Mouse (Mus musculus) left cerebral cortex, adult 18-20 months (tissue): ENCODE measurements around the gene Tmem238. TPM values are rescaled to one million over a fixed set of nuclear protein-coding genes. Genes with fewer than 3 reads are reported as not detected.

ENCODE experiments used
- DNase-seq, 2 experiments: peaks; one replicate each; pipeline ENCODE4 v3.0.0; 2021 to 2022; ENCODE audit warnings: low spot score in 2 of 2, mixed read lengths in 1 of 2
- total RNA-seq, 2 experiments: library from RNA; stranded (reverse); gene quantifications; 2 replicates each; pipeline ENCODE4 v1.2.3; 2021

Gene Tmem238
- total RNA-seq, 2 experiments from 2014 or later: 2.0 to 3.1 TPM

DNA sequence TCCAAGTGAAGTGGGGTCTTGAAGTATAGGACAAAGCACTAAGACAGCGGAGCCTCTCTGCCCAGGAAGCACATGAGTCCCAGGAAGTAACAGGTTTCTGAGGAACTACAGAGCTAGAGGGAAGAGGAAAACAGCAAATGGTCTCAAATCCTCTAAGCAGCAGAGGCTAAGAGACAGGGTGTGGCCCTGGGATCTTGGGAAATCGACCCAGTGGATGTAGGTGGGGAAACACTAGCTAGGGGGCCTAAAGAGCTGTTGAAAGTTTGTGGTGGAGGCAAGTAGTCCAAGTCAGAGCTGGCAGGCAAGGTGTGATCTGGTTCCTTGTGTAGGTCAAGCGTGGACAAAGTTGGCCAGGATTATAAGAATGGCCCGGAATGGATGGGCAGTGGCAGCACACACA is 41.1 kb downstream of the Tmem238 start:
- no peak for DNase-seq

DNA sequence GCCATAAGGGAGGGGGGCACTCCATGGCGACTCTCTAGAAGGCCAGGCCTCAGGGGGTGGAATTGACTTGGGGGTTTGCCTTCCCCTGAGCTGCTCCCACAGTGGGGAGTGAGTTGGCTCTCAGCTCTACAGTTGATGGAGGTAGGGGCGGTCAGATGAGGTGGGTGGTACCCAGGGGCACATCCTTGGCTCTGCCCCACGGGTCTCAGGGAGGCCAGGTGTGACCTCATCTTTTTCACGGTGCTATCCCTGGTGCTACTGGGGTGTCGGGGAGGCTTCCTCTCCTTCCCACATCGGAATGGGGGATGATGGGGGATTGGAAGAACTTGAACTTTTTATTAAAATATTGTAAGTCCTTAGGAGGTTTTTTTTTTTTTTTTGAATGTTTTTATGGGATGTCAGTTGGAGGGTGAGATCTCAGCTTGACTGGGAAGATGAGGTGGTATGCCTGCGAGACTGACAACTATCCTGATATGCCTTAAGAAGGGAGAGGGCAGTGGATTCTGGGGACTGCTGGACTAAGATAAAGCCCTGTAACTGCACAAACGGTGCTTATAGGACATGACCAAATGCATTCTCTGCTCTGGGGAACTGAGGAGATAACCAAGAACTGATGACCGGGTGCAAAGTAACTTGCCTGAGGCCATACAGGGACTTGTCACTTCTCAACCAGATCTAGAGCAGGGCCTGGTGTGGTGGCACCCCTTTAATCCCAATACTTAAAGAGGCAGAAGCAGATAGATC is 42.1 kb downstream of the Tmem238 start:
- DNase-seq: no peak

DNA sequence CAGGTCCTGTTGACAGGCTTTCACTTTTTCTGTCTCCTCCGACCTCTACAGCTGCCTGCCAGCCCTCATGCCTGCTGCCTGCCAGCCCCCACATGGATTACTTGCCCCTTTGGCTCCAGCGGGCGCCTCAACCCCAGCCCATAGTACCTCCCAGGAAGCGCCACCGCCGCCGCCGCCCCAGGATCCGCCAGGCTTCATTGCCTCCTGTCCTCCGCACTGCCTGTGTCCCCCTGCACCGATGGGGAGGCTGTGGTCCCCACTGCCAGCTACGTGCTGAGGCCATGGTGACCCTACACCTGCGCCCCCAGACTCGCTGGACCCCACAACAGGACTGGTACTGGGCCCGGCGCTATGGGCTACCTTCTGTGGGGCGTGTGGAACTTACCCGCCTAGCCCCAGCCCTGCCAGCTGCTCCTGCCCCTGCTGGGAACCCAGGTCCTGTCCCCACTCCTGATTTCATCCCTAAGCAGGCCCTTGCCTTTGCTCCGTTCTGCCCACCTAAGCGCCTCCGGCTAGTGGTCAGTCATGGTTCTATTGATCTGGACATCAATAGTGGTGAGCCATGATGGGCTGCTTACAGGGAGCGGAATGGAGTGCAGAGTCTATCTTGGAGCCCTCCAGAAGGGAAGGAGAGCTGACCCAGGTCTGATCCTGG is 43.0 kb downstream of the Tmem238 start:
- no peak for DNase-seq

DNA sequence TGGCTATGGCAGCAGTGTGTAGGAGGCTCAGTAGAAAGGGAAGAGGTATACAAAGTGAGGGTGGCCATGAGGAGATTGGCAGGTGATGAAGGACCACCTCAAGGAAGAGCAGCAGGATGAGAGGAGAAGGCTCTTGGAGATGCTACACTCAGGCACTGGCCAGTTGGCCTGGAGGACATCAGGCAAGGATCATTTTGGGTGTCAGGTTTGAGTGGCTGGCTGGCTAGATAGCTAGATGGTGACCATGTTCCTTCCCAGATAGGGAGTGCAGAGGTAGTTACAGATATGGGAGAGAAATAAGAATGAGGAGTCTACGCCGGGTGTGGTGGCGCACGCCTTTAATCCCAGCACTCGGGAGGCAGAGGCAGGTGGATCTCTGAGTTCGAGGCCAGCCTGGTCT is 44.6 kb downstream of the Tmem238 start:
- DNase-seq: no peak

DNA sequence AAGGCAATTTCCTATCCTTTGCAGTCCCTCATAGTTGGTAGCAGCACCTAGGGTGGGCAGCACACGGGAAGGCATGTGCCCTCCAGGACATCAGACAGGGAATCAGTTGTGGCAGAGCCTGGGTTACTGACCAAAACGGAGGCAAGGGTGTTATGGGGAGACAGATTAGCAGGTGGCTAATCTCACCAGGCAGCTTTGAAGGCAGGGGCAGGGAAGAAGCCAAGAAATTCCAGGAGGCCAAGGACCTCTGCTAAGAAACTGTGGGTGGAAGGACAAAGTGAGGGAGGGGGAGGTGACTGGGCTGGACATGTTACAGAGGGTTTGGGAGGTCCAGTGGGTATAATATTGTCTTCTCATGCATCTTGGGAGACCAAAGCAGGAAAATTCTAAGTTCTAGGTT is 46.1 kb downstream of the Tmem238 start:
- no peak for DNase-seq

DNA sequence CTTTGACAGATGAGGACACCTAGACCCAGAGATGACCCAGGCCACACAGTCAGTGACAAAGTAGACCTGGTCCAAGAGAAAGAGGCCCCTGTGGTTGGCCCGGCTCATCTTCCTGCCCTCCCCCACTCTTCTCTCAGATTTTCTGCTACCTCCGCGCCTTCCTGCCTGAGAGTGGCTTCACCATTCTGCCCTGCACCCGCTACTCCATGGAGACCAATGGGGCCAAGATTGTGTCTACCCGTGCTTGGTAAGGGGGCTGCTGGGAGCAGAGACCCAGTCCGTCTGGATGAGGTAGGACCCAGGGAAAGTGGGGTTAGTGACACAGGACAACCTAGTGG is 47.0 kb downstream of the Tmem238 start:
- DNase-seq: no peak

DNA sequence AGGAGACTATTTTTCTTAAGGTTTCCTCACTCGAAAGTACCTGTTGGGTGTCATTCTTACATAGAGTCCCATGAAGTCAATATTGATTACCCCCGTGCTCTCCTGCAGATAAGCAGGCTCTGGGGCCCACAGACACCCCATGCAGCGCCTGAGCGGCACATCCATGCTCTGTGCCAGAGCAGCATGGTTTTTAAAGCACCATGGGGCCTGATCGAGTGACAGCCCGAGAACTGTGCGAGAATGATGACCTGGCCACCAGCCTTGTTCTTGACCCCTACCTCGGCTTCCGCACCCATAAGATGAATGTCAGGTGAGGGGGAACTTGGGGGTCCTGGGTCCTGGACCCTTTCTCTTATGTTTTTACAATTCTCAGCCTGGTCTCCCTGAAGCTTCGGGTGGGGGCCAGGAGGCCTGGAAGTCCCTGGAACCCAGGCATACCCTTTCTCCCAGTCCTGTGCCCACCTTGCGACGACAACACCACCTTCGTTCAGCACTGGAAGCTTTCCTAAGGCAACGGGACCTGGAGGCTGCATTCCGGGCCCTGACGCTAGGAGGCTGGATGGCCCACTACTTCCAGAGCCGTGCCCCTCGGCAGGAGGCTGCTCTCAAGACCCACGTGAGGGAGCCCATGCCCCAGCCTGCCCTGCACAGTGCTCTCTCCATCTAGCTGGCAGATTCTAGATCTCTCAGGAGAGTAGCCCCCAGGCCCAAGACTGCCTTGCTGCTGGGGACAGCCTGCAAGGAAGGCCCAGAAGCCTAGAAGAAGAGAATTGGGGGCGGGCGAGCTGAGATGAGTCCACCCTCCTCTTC is 47.6 kb downstream of the Tmem238 start:
- DNase-seq: no peak

DNA sequence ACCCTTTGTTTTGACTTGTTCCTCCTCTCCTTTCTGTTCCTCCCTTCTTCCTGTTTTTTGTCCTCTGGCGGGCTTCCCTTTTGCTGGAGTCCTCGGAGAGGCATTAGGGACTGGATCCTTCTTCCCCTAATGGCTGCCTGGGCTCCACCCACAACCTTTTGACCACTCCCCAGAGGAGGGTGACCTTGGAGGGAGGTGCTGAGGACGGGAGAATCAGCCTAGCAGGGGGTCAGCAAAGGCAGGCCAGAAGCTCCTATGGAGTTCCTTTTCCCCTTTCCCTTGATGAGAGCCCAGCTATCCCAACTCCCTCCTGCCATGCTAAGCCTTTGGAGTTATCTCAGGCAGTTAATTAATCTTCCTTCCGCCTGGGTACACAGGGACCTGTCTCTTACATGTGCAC is 48.3 kb downstream of the Tmem238 start:
- DNase-seq: no peak

DNA sequence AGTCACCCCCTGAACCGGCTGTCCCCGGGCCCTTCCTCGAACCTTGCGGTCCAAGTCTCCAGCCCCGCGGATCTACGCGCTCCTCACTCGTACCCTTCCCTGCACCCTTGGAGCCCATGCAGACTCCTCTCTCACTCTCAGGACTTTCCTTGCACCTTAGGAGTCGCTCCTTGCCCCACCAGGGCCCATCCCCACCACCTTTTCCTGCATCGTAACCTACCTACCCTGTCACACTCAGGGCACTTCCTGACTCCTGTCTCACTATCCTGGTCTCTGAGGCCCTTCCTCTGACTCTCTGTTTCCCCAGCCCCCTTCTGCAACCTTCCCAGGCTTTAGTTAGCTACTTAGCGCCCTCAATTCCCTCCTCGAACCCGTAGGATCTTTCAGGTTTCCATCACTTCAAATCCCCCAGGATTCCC is 49.1 kb downstream of the Tmem238 start:
- no peak for DNase-seq

DNA sequence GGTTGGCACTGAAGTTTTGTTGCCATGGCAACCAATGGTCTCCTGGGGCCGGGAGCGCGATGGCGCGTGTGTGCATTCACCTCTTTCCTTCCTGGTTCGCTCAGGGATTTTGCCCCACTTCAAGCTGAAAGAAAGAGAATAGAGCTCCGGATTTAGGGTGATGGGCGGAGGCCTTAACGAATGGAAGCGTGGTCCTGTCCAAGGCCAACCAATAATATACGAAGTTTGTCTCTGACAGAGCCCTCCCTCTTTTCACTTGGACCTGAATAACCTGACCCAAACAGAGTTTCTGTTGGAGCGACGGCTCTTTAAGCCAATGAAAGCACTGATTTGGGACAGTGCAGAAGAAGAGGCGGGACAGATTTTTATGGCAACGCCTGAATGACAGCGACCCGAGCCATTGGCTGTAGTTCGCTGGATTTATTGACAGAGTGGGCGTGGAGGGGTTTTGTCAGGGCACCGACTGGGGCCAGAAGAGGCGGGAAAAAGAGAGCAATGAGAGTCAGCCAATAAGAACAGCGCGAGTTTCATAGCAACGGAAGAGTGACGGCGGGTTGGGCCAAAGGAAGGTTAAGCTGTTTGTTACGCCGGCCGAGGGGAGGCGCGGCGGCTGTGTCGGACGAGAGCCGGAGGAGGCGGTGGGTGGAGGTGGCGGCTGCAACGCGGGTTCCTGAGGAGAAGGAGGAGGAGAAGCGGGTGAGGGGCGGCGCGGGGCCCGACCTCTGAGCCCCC is 49.7 kb downstream of the Tmem238 start, which contains the start of gene Kmt5c:
TSS of gene Kmt5c (plus strand) at position 572 of the 732 bp plus-strand sequence.
- peak; percentile 97 to 99 for DNase-seq

DNA sequence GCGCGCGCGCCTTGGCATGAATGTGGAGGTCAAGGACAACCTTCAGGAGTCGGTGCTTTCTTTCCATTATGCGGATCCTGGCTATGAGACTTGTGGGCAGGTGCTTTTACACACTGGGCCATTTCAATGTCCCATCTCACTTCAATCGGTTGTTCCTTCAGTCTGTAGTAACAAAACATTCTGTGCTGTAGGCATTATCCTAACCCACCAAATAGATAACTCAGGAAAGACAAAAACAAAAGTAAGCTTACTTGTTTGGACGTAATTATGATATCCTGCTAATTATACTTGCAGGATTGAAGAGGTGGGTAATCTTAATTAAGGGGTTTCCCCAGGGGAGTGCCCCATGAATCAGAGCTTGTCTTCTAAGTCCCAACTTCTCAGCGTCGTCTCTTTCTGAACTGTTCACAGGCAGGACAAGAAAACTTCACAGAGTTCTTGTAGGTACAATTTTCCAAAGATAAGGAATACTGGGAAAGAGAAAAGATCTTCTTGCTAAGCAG is 50.4 kb downstream of the Tmem238 start:
- DNase-seq: no peak

Other genes with a start within 250 kb of the Tmem238 start
- gene Syt5, start 242.1 kb downstream of the Tmem238 start, total RNA-seq: 100 to 1,000 TPM; 281 to 299 TPM
- gene Ptprh, start 185.6 kb downstream of the Tmem238 start, total RNA-seq: 1 to 10 TPM in 1 of 2 experiments, under 1 TPM in 1; 0.82 to 1.1 TPM
- gene Tmem86b, start 158.2 kb downstream of the Tmem238 start, total RNA-seq: 10 to 100 TPM; 13.9 to 16.7 TPM
- 100 to 1,000 TPM; 129 to 135 TPM for gene Ppp6r1, start 130.6 kb downstream of the Tmem238 start, total RNA-seq
- gene Hspbp1, start 104.6 kb downstream of the Tmem238 start, total RNA-seq: 100 to 1,000 TPM; 100 to 105 TPM
- gene Brsk1, start 99.1 kb downstream of the Tmem238 start, total RNA-seq: 100 to 1,000 TPM; 436 to 437 TPM
- not detected for gene Tmem150b, start 64.4 kb downstream of the Tmem238 start, total RNA-seq
- gene Kmt5c, start 49.5 kb downstream of the Tmem238 start, total RNA-seq: 10 to 100 TPM; 19.0 to 25.2 TPM
- 1 to 10 TPM; 5.0 to 8.8 TPM for gene Cox6b2, start 36.6 kb downstream of the Tmem238 start, total RNA-seq
- not detected for gene Fam71e2, start 18.4 kb downstream of the Tmem238 start, total RNA-seq
- gene Il11, start 6.8 kb downstream of the Tmem238 start, total RNA-seq: under 1 TPM; 0.28 to 0.30 TPM
- gene Tmem190, start 6.7 kb downstream of the Tmem238 start, total RNA-seq: not detected
- 100 to 1,000 TPM; 439 to 453 TPM for gene Rpl28, start 3.2 kb upstream of the Tmem238 start, total RNA-seq
- 100 to 1,000 TPM; 101 to 108 TPM for gene Ube2s, start 22.9 kb upstream of the Tmem238 start, total RNA-seq
- gene Shisa7, start 55.0 kb upstream of the Tmem238 start, total RNA-seq: 100 to 1,000 TPM; 102 to 115 TPM
- gene Isoc2b, start 80.6 kb upstream of the Tmem238 start, total RNA-seq: 1 to 10 TPM; 4.5 to 5.9 TPM
- gene Isoc2a, start 87.5 kb upstream of the Tmem238 start, total RNA-seq: 10 to 100 TPM; 14.2 to 14.8 TPM
- gene Gm36210, start 116.9 kb upstream of the Tmem238 start, total RNA-seq: under 1 TPM in 1 of 2 experiments, not detected in 1; 0.46 TPM
- 10 to 100 TPM; 14.7 to 15.9 TPM for gene Zfp628, start 125.6 kb upstream of the Tmem238 start, total RNA-seq
- gene Nat14, start 132.4 kb upstream of the Tmem238 start, total RNA-seq: 100 to 1,000 TPM; 104 TPM
- 1 to 10 TPM; 2.6 to 3.3 TPM for gene Ssc5d, start 136.1 kb upstream of the Tmem238 start, total RNA-seq
- gene Sbk2, start 174.8 kb upstream of the Tmem238 start, total RNA-seq: under 1 TPM; 0.26 to 0.45 TPM
- under 1 TPM; 0.58 to 0.91 TPM for gene Sbk3, start 181.5 kb upstream of the Tmem238 start, total RNA-seq
- gene Zfp579, start 206.5 kb upstream of the Tmem238 start, total RNA-seq: 10 to 100 TPM; 25.1 to 27.8 TPM
- 1 to 10 TPM; 7.4 to 7.8 TPM for gene Zfp524, start 224.8 kb upstream of the Tmem238 start, total RNA-seq
- gene Fiz1, start 225.0 kb upstream of the Tmem238 start, total RNA-seq: 10 to 100 TPM; 23.3 to 25.7 TPM
- not detected for gene Gm44973, start 225.8 kb upstream of the Tmem238 start, total RNA-seq
- 10 to 100 TPM; 34.9 to 35.5 TPM for gene Zfp865, start 230.7 kb upstream of the Tmem238 start, total RNA-seq
- gene Ccdc106, start 230.9 kb upstream of the Tmem238 start, total RNA-seq: 10 to 100 TPM; 57.3 to 59.7 TPM
- not detected for gene 4632433K11Rik, start 244.5 kb upstream of the Tmem238 start, total RNA-seq
- 1 to 10 TPM; 4.4 to 4.8 TPM for gene Zfp784, start 248.8 kb upstream of the Tmem238 start, total RNA-seq